Mouse (Mus musculus) gastrocnemius, postnatal 10 days (tissue): ENCODE measurements around the gene Lca5. TPM values are rescaled to one million over a fixed set of nuclear protein-coding genes. Genes with fewer than 3 reads are reported as not detected.

ENCODE experiments used
- total RNA-seq, 2 experiments: library from RNA; stranded (reverse); gene quantifications; 2 replicates each; pipeline ENCODE4 v1.2.3; 2021

Lca5 gene
- total RNA-seq, 2 experiments from 2014 or later: 4.8 to 4.9 TPM

Other genes with a start within 250 kb of the Lca5 start
- gene Sh3bgrl2, start 107.2 kb upstream of the Lca5 start, total RNA-seq: 1 to 10 TPM; 1.5 to 1.9 TPM